Mouse (Mus musculus) kidney, adult 2 months (tissue): ENCODE data around the gene Crat.

ENCODE experiments used
- CTCF ChIP-seq: fragments of 200-500 bp; conservative IDR thresholded peaks from 2 replicates; pipeline ENCODE4 v1.5.1; 2011; ENCODE audit warnings: low read depth, mild to moderate bottlenecking, control low read depth, low read length, moderate library complexity, mixed read lengths; ENCODE audit not compliant: insufficient read depth, insufficient read length
- POLR2A ChIP-seq: fragments of 200-500 bp; IDR thresholded peaks from one replicate; pipeline ENCODE4 v1.6.1; 2011; ENCODE audit warnings: low read depth, low read length, control low read depth

DNA sequence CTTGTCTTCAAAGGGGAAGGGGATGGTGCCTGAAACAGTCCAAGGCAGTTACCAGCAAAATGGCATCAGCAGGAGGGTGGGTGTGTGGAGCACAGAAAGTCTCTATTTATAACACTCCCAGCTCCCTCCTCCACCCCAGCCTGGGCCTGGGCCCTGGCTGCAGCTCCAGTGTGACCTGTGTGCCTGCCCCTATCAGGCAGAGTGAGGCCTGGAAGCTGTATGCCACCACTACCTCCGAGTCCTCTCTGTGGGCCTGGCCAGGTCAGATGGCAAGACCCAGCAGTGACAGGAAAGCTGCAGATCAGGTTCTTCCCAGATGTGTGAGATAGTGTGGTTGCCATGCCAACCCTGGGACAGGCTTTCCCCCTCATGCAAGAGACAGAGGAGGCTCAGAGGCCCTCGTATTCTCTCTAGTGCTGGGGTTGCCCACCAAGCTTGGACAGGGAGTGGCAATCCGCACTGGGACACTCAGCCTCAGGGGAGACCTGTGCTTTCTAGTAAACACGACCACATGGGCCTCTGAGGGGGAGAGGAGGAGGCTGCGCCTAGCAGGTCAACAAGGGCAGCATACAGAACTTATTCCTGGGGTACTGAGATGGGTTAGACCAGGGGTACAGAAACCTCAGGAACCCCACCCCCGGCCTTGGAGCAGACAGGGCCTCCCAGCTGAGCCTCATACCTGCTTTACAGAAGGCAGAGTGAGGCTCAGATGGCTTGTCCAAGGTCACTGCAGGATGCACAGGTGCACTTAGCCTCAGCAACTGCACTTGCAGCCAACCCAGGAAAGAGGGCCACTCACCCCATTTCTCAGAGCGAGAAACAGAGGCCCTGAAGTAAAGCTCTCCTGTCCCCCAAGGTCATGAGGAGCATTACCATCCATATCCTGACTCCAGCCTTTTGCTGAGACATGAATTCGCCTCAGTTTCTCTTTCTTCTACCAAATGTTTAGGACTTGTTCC lies 57.8 kb downstream of the Crat start:
- TF ChIP-seq CTCF (no peak), POLR2A (no peak)
